Mouse (Mus musculus): ENCODE results near the gene Atp10a. TPM values are rescaled to one million over a fixed set of nuclear protein-coding genes. Genes with fewer than 3 reads are reported as not detected.

Gene Atp10a
- polyA plus RNA-seq, 1 experiment = 3.0 TPM

DNA sequence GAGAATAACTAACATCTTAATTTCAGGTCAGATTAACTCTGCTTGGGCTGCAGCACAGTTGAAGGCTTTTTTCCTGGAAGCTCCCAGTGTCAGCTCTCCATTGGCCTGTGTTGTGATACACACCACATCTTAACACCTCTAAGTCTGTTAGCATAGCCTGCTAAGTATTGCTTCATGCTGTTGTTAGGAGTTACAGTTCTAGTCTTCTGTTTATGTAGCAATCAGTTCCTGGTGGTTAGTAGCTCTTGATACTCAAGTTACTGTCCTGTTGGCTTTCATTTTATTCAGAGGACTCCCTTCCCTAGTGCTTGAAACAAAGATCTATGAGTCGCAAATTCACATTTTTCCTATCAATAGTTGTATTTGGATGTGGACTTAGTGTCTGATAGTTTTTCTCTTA lies 39.7 kb downstream of the Atp10a start:
- Histone ChIP-seq H3K27me3 (ENCODE audit: control insufficient read depth, insufficient read depth, insufficient read length) (no peaks in the 10 kb centered on the region), H3ac (ENCODE audit: control insufficient read depth, insufficient read length) (no peak overlapping the region), H3K36me3 (ENCODE audit: control insufficient read depth, insufficient read depth) (no peaks in the 10 kb centered on the region), H3K4me2 (ENCODE audit: low read depth) (no peak overlapping the region), H3K4me3 (no peak overlapping the region), H3K79me2 (ENCODE audit: control insufficient read depth, insufficient read depth) (peaks cover 3% of the 10 kb centered on the region)
- TF ChIP-seq POLR2A (IDR thresholded peaks at IDR 0.05; ENCODE audit: insufficient read length, low read depth) = no peak

DNA sequence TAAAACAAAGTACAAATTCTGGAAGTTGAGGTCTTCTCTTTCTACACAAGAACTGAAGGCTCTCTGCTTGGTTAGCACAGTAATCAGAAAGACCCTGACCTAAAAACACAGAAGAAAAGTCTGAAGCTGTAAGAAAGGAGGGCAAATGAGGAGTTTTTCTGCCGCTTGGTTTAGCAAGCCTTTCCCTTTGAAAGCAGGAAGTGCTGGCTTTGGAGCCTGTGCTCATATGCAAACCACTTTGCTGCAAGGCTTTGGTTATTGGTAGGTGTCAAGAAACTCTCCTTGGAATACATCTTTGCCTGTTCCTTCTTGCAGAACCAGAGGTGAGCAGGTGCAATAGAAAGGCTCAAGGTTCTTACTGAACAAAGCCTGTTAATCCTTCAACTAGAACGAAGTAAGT lies 41.1 kb downstream of the Atp10a start:
- TF ChIP-seq MYOD1 (IDR thresholded peaks at IDR 0.05; ENCODE audit: control insufficient read depth in 1 of 3, insufficient read length in 2 of 3, low read depth in 2 of 3) (no peak), POLR2AphosphoS2 (IDR thresholded peaks at IDR 0.05; ENCODE audit: insufficient read length, low read depth) (no peak), E2F4 (IDR thresholded peaks at IDR 0.05; ENCODE audit: insufficient read depth) (no peak), REST (IDR thresholded peaks at IDR 0.05; ENCODE audit: insufficient read depth, insufficient read length) (no peak), SRF (IDR thresholded peaks at IDR 0.05; ENCODE audit: control insufficient read depth, insufficient read length, low read depth) (no peak), CEBPB (IDR thresholded peaks at IDR 0.05; ENCODE audit: insufficient read depth, poor library complexity, severe bottlenecking) (no peak), POLR2A (IDR thresholded peaks at IDR 0.05; ENCODE audit: insufficient read length, low read depth) (no peak), TCF3 (IDR thresholded peaks at IDR 0.05; ENCODE audit: insufficient read length, low read depth) (no peak)
- Histone ChIP-seq H3K79me2 (ENCODE audit: control insufficient read depth, insufficient read depth) (peaks cover 3% of the 10 kb centered on the region), H3K36me3 (ENCODE audit: control insufficient read depth, insufficient read depth) (no peaks in the 10 kb centered on the region), H3K4me2 (ENCODE audit: low read depth) (no peak overlapping the region), H3K4me3 (no peak overlapping the region), H3ac (ENCODE audit: control insufficient read depth, insufficient read length) (no peak overlapping the region), H3K27me3 (ENCODE audit: control insufficient read depth, insufficient read depth, insufficient read length) (no peaks in the 10 kb centered on the region)

DNA sequence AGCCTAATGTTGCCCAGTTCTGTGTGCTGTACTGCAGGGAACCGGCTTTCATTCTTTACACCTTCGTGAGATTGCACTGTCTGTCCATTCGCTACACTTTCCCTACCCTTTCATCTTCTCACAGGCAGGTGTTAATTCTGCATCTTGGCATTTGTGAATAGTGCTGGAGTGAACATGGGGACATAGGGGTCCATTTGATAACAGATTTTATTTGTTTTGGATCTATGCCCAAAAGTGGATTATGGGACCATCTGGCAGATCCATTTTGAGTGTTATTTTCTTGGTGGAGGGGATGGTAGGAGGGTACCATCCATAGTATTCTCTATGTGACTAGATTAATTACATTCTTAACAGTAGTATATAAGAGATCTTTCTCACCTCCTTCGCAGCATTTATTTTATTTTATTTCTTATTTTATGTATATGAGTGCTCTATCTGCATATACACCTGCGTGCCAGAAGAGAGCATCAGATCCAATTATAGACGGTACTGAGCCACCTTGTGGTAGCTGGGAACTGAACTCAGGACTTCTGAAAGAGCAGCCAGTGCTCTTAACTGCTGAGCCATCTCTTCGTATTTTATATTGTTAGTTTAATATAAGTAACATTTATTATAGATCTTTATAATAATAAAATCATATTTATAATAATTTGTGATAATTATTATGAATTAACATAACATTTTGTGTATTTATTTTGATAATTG lies 42.9 kb downstream of the Atp10a start:
- Histone ChIP-seq H3K79me2 (ENCODE audit: control insufficient read depth, insufficient read depth) (peaks cover 3% of the 10 kb centered on the region), H3K36me3 (ENCODE audit: control insufficient read depth, insufficient read depth) (no peaks in the 10 kb centered on the region), H3K4me2 (ENCODE audit: low read depth) (no peak overlapping the region), H3K27me3 (ENCODE audit: control insufficient read depth, insufficient read depth, insufficient read length) (no peaks in the 10 kb centered on the region), H3K4me3 (no peak overlapping the region), H3ac (ENCODE audit: control insufficient read depth, insufficient read length) (no peak overlapping the region)
- no peak for TF ChIP-seq TCF12 (IDR thresholded peaks at IDR 0.05; ENCODE audit: insufficient read depth, poor library complexity, severe bottlenecking)
- TF ChIP-seq POLR2A (IDR thresholded peaks at IDR 0.05; ENCODE audit: insufficient read length, low read depth) = no peak
- TF ChIP-seq SRF (IDR thresholded peaks at IDR 0.05; ENCODE audit: control insufficient read depth, insufficient read length, low read depth) = no peak
- no peak for TF ChIP-seq CEBPB (IDR thresholded peaks at IDR 0.05; ENCODE audit: insufficient read depth, poor library complexity, severe bottlenecking)
- no peak for TF ChIP-seq USF1 (IDR thresholded peaks at IDR 0.05; ENCODE audit: low read depth)
- TF ChIP-seq MYOG (IDR thresholded peaks at IDR 0.05; ENCODE audit: control insufficient read depth in 1 of 3, insufficient read depth in 1 of 3, insufficient read length in 2 of 3, low read depth in 2 of 3) = no peak
- TF ChIP-seq POLR2AphosphoS2 (IDR thresholded peaks at IDR 0.05; ENCODE audit: insufficient read length, low read depth) = no peak
- TF ChIP-seq REST (IDR thresholded peaks at IDR 0.05; ENCODE audit: insufficient read depth, insufficient read length) = no peak
- TF ChIP-seq MAX (IDR thresholded peaks at IDR 0.05; ENCODE audit: low read depth) = no peak
- no peak for TF ChIP-seq MYOD1 (IDR thresholded peaks at IDR 0.05; ENCODE audit: control insufficient read depth in 1 of 3, insufficient read length in 2 of 3, low read depth in 2 of 3)
- no peak for TF ChIP-seq TCF3 (IDR thresholded peaks at IDR 0.05; ENCODE audit: insufficient read length, low read depth)
- no peak for TF ChIP-seq E2F4 (IDR thresholded peaks at IDR 0.05; ENCODE audit: insufficient read depth)

DNA sequence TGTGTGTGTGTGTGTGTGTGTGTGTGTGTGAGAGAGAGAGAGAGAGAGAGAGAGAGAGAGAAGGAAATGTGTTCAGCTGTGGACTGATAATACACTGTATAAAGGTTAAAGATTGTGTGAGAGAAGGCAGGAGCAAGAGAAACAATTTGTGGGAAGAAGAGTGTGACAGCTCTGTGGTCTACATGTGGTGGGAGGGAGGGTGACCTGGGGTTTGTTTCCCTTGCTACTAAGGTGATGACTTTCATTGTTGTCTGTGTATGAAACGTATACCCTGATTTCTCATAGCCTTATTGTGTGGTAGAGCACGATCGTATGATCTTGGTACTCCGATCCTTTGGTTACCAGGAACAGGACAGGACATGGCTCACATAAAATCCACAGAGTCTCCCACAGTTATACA lies 45.3 kb downstream of the Atp10a start:
- Histone ChIP-seq H3ac (ENCODE audit: control insufficient read depth, insufficient read length) (no peak overlapping the region), H3K27me3 (ENCODE audit: control insufficient read depth, insufficient read depth, insufficient read length) (no peaks in the 10 kb centered on the region), H3K4me3 (no peak overlapping the region), H3K79me2 (ENCODE audit: control insufficient read depth, insufficient read depth) (peaks cover 3% of the 10 kb centered on the region), H3K36me3 (ENCODE audit: control insufficient read depth, insufficient read depth) (no peaks in the 10 kb centered on the region), H3K4me2 (ENCODE audit: low read depth) (no peak overlapping the region)
- TF ChIP-seq TCF3 (IDR thresholded peaks at IDR 0.05; ENCODE audit: insufficient read length, low read depth) (no peak), USF1 (IDR thresholded peaks at IDR 0.05; ENCODE audit: low read depth) (no peak), MYOG (IDR thresholded peaks at IDR 0.05; ENCODE audit: control insufficient read depth in 1 of 3, insufficient read depth in 1 of 3, insufficient read length in 2 of 3, low read depth in 2 of 3) (no peak), E2F4 (IDR thresholded peaks at IDR 0.05; ENCODE audit: insufficient read depth) (no peak), MYOD1 (IDR thresholded peaks at IDR 0.05; ENCODE audit: control insufficient read depth in 1 of 3, insufficient read length in 2 of 3, low read depth in 2 of 3) (no peak), TCF12 (IDR thresholded peaks at IDR 0.05; ENCODE audit: insufficient read depth, poor library complexity, severe bottlenecking) (no peak), REST (IDR thresholded peaks at IDR 0.05; ENCODE audit: insufficient read depth, insufficient read length) (no peak), MAX (IDR thresholded peaks at IDR 0.05; ENCODE audit: low read depth) (no peak), SRF (IDR thresholded peaks at IDR 0.05; ENCODE audit: control insufficient read depth, insufficient read length, low read depth) (no peak), POLR2AphosphoS2 (IDR thresholded peaks at IDR 0.05; ENCODE audit: insufficient read length, low read depth) (no peak), POLR2A (IDR thresholded peaks at IDR 0.05; ENCODE audit: insufficient read length, low read depth) (no peak), CEBPB (IDR thresholded peaks at IDR 0.05; ENCODE audit: insufficient read depth, poor library complexity, severe bottlenecking) (no peak)

DNA sequence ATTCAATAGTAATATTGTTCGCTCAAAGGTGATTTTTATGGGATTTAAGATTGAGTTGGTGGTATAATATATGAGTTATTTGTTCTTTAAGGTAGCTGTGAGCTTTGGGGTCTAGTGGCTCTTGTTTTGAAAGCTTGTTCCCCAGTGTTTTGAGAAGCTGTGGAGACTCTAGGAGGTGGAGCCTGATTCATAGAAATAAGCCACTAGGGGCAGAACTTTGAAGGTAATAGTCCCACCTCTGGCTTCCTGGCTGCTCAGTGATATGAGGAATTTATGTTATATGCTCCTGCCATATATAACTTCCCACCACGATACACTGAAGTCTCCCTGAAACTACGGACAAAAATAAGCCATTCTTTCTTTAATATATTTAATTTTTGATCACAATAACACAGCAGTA lies 49.2 kb downstream of the Atp10a start:
- Histone ChIP-seq H3K79me2 (ENCODE audit: control insufficient read depth, insufficient read depth) (no peaks in the 10 kb centered on the region), H3ac (ENCODE audit: control insufficient read depth, insufficient read length) (no peak overlapping the region), H3K4me3 (no peak overlapping the region), H3K27me3 (ENCODE audit: control insufficient read depth, insufficient read depth, insufficient read length) (no peaks in the 10 kb centered on the region), H3K4me2 (ENCODE audit: low read depth) (no peak overlapping the region), H3K36me3 (ENCODE audit: control insufficient read depth, insufficient read depth) (no peaks in the 10 kb centered on the region)
- TF ChIP-seq TCF12 (IDR thresholded peaks at IDR 0.05; ENCODE audit: insufficient read depth, poor library complexity, severe bottlenecking) = no peak
- TF ChIP-seq MYOD1 (IDR thresholded peaks at IDR 0.05; ENCODE audit: control insufficient read depth in 1 of 3, insufficient read length in 2 of 3, low read depth in 2 of 3) = no peak
- no peak for TF ChIP-seq POLR2A (IDR thresholded peaks at IDR 0.05; ENCODE audit: insufficient read length, low read depth)
- no peak for TF ChIP-seq CEBPB (IDR thresholded peaks at IDR 0.05; ENCODE audit: insufficient read depth, poor library complexity, severe bottlenecking)
- TF ChIP-seq REST (IDR thresholded peaks at IDR 0.05; ENCODE audit: insufficient read depth, insufficient read length) = no peak
- TF ChIP-seq E2F4 (IDR thresholded peaks at IDR 0.05; ENCODE audit: insufficient read depth) = no peak
- no peak for TF ChIP-seq MAX (IDR thresholded peaks at IDR 0.05; ENCODE audit: low read depth)
- TF ChIP-seq SRF (IDR thresholded peaks at IDR 0.05; ENCODE audit: control insufficient read depth, insufficient read length, low read depth) = no peak
- TF ChIP-seq MYOG (IDR thresholded peaks at IDR 0.05; ENCODE audit: control insufficient read depth in 1 of 3, insufficient read depth in 1 of 3, insufficient read length in 2 of 3, low read depth in 2 of 3) = no peak
- no peak for TF ChIP-seq TCF3 (IDR thresholded peaks at IDR 0.05; ENCODE audit: insufficient read length, low read depth)
- no peak for TF ChIP-seq POLR2AphosphoS2 (IDR thresholded peaks at IDR 0.05; ENCODE audit: insufficient read length, low read depth)
- TF ChIP-seq USF1 (IDR thresholded peaks at IDR 0.05; ENCODE audit: low read depth) = no peak

Measured in myocyte (in vitro differentiated cells).